Mouse (Mus musculus) brain, embryonic 18.5 days (tissue): ENCODE data around the gene Ptgr1.

Experiments
- DNase-seq: peaks from one replicate; pipeline ENCODE4 v3.0.0-alpha.2; 2012; ENCODE audit warnings: low read depth, low spot score

Ptgr1 gene

DNA sequence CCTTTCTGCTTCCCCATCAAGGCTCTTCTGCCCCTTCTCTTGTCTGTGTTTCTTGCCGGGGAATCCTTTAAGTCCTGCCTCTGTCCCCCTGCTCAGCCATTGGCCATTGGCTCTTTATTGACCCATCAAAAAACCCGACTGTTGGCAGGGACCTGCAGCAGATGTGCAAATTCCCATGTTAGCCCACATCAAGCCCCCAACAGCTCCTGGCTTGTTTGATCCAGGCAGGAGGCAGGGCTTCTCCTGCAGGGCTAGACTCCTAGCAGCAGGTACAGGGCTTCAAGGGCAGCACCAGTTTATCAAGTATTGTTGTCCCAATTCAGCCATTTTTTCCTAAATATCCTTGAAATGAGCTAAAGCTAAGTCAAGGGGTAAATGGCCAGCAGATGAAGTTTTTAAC, 60.8 kb downstream of the Ptgr1 start:
- no peak for DNase-seq

DNA sequence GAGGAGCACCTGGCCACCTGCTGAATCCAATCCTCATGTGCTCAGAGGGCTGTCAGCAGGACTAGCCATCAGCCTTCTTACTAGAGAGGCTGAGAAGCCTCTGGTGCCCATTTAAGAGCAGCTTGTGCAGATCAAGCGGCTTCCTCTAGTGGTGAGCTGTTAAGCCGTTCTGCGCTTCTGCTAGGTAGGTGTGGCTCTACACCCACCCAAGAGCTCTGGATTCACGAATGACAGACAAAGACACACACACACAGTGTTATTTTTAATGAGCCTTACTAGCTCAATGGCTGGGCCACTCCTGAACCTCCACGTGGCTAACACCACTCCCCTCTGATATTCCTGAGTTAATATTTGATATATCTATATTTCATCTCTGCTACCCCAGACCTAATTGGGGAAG, 61.3 kb downstream of the Ptgr1 start:
- no peak for DNase-seq

DNA sequence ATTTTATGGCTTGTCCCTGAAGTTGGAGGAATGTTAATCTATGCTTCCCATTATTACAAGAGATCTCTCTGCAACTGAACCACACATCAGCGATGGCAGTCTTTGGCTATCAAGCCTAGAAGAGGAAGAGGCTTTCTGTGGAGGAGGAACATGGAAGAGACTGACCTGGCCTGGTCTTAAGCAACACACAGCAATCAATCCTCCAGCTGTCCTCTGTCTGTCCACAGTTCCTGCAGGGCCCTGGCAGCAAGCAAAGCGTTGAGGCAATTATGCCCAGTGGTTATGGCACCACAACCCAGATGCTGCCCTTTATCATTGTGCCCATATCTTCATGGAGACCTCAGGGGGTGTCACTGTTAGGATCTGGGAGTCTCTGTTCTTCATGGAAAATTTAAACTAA, 63.0 kb downstream of the Ptgr1 start:
- no peak for DNase-seq
